Mouse (Mus musculus) olfactory bulb, adult 2 months (tissue): ENCODE data around the gene Fam110c.

Source experiments
- CTCF ChIP-seq: fragments of 200-500 bp; IDR thresholded peaks from 2 replicates; pipeline ENCODE4 v1.5.1; 2012; ENCODE audit warnings: low read depth, mild to moderate bottlenecking, low read length, moderate library complexity; ENCODE audit not compliant: insufficient read depth
- POLR2A ChIP-seq: fragments of 200-500 bp; IDR thresholded peaks from 2 replicates; pipeline ENCODE4 v1.6.1; 2012; ENCODE audit warnings: mild to moderate bottlenecking, low read depth, low read length, moderate library complexity; ENCODE audit not compliant: insufficient read depth

- TF ChIP-seq POLR2A (no peak), CTCF (no peak)
Measured at GRCm38 (mm10) chr12:31090882-31091640, 17.4 kb downstream of the Fam110c start.
